Mouse (Mus musculus): Measurements from ENCODE around the gene Tnn.

DNA sequence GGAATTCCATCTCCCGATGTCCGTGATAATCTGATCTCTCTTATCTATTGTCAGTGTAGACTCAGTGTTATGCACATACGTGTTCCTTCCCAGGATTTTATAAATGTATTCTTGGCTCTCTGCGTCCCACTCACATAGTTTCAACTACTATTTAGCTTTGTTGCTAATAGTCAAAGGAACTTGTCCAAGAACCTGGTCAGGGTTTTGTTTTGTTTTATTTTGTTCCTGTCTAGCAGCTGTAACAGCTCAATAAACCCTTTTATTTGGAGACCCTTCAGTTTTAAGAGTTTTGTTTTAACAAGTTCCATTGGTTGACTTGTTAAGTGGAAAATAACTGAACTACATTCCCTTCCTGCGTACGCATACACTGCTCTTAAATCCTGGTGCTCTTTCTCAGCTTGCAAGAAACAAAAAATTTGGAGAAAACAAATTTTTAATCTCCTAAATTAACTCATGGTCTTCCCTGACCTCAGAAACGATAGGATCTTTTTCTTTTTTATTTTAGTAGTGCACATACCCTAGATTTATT is 17.0 kb downstream of the Tnn start:
- no peak for TF ChIP-seq UBTF (IDR thresholded peaks at IDR 0.05; ENCODE audit: low read depth, low read length)
- TF ChIP-seq CTCF (conservative IDR thresholded peaks at IDR 0.05 in 1 of 2, IDR thresholded peaks at IDR 0.05 in 1 of 2; ENCODE audit: low read depth in 2 of 2, low read length in 2 of 2), result no peak
- TF ChIP-seq MAFK (IDR thresholded peaks at IDR 0.05; ENCODE audit: insufficient replicate concordance, low read length), result no peak
- TF ChIP-seq MEF2A (IDR thresholded peaks at IDR 0.05; ENCODE audit: borderline replicate concordance, low read depth, low read length), result no peak
- no peak for TF ChIP-seq NRF1 (IDR thresholded peaks at IDR 0.05; ENCODE audit: low read depth, low read length)
- TF ChIP-seq IRF4 (IDR thresholded peaks at IDR 0.05; ENCODE audit: low read depth, low read length), result no peak
- no peak for TF ChIP-seq POLR2A (IDR thresholded peaks at IDR 0.05; ENCODE audit: low read depth, low read length)
